Mouse (Mus musculus) hindbrain, embryonic 11.5 days (tissue): ENCODE data around the gene Chmp6. TPM values are rescaled to one million over a fixed set of nuclear protein-coding genes. Genes with fewer than 3 reads are reported as not detected.

Experiments
- ATAC-seq: fragments of 200-750 bp; cut with Nextera tagmentation; 2 replicates; pipeline ENCODE4 v1.8.0; 2017; ENCODE audit warnings: mild to moderate bottlenecking, moderate TSS enrichment, moderate library complexity; ENCODE audit not compliant: low FRiP score
- DNase-seq: peaks from one replicate; pipeline ENCODE4 v3.0.0-alpha.2; 2015; ENCODE audit warnings: low spot score
- H3K27ac ChIP-seq: fragments of 300-500 bp; sonication (generic); 2 replicates; pipeline ENCODE4 v1.5.1; 2014; ENCODE audit warnings: mild to moderate bottlenecking, low read depth, low read length
- H3K27me3 ChIP-seq: fragments of 300-500 bp; sonication (generic); 2 replicates; pipeline ENCODE4 v1.6.1; 2014; ENCODE audit warnings: mild to moderate bottlenecking, low read length, moderate library complexity, mixed read lengths; ENCODE audit not compliant: control insufficient read depth, insufficient read depth
- H3K36me3 ChIP-seq: fragments of 300-500 bp; sonication (generic); 2 replicates; pipeline ENCODE4 v1.6.1; 2014; ENCODE audit warnings: mild to moderate bottlenecking, low read length, moderate library complexity, mixed read lengths; ENCODE audit not compliant: control insufficient read depth, insufficient read depth
- H3K4me1 ChIP-seq: fragments of 300-500 bp; sonication (generic); replicated peaks from 2 replicates; pipeline ENCODE4 v1.6.1; 2014; ENCODE audit warnings: low read length, mixed read lengths; ENCODE audit not compliant: control insufficient read depth, insufficient read depth
- H3K4me2 ChIP-seq: fragments of 300-500 bp; sonication (generic); replicated peaks from 2 replicates; pipeline ENCODE4 v1.6.1; 2014; ENCODE audit warnings: mild to moderate bottlenecking, low read depth, low read length
- H3K4me3 ChIP-seq: fragments of 300-500 bp; sonication (generic); 2 replicates; pipeline ENCODE4 v1.5.1; 2014; ENCODE audit warnings: low read depth, low read length
- H3K9ac ChIP-seq: fragments of 300-500 bp; sonication (generic); 2 replicates; pipeline ENCODE4 v1.6.1; 2014; ENCODE audit warnings: low read depth, low read length
- H3K9me3 ChIP-seq: fragments of 300-500 bp; sonication (generic); 2 replicates; pipeline ENCODE4 v1.6.1; 2016; ENCODE audit warnings: low read length; ENCODE audit not compliant: control insufficient read depth
- WGBS: fragments of 180-500 bp; shearing (Covaris S2); extraction: QIAGEN DNeasy Blood & Tissue Kit; methylation state at CpG from one replicate; pipeline ENCODE4 v1.1.7; 2014; 5-methylcytosine and 5-hydroxymethylcytosine counted together
- polyA plus RNA-seq: library from polyadenylated mRNA; unstranded; fragments of >200 nt; fragmentation: Nextera tagmentation; extraction: Ambion mirVana; gene quantifications from 2 replicates; pipeline ENCODE4 v1.2.1, GENCODE M21; 2014

Chmp6 gene
- polyA plus RNA-seq, 1 experiment from 2014 or later = 87.2 TPM

DNA sequence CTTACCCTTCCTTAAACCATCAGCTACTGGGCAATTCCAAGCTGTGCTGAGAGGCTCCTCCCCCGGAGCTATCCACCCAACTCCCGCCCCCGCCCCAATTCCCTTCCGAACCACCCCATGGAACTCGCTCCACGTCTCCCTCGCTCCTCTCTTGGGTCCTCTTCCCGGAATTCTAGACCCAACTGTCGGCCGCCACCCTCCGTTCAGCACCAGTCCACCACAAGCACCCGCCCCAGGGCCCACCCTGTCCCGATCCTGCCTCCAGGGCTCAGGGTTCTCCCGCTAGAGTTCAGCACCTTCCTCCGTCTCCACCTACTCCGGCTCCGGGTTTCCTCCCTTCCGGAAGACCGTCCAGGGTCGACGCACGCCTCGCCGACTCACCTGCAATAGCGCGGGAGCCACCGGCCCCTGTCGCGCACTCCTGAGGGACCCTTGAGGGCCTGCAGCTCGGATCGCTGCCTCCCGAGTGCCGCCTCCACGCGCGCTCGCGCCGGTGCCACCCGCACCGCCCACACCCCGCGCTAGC is 29.0 kb downstream of the Chmp6 start:
- Histone ChIP-seq H3K27ac (0 out of 2 replicates have a peak overlapping the region, but pooled peaks have one; percentile 51), H3K4me2 (peak overlapping the region; percentile 100), H3K4me1 (peaks cover 9% of the 10 kb centered on the region; the same call in 1 of the 2 replicates), H3K4me3 (peak overlapping the region; percentile 68), H3K36me3 (no peaks in the 10 kb centered on the region), H3K9me3 (no peaks in the 10 kb centered on the region), H3K27me3 (peaks cover 7% of the 10 kb centered on the region), H3K9ac (peak overlapping the region; percentile 53)
- DNase-seq = no peak
- ATAC-seq = peak; percentile 75
- WGBS = under 1% methylated on average over 37 of the region's 43 CpGs

DNA sequence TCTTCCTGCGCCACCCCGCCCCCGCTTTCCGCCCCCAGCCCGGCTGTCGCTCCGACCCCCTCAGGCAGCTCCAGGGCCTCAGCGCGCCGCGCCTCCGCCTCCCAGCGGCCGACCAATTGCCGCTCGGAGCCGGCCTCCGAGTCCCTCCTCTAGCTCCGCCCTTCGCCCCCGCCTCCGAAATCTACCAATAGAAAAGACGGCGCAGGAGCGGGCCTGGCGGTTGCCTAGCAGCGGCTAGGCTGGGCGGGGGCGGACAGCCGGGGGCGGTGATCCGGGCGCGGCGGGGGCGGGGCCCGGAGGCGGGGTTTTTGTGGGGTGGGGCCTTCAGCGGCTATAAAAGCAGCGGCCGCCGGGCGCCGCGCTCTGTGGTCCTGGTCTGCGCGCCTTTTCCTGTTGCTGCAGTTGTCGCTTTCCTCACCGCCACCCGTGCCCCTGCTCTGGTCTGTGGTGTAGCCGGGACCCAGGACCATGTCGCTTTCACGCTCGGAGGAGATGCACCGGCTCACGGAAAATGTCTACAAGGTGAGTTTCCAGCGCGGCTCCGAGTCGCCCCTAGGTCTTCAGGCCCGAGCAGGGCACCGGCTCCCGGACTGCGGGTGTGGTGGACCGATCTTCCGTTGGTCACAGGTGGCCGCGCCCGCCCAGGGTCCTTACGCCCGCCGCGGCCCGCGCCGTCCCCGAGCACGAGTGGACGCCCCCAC is 29.6 kb downstream of the Chmp6 start, which contains the start of gene Baiap2:
Gene Baiap2 (plus strand): TSS at position 37 of the 701 bp plus-strand sequence.
- peak; percentile 95 for ATAC-seq
- peaks cover 9% of the 10 kb centered on the region; the same call in 1 of the 2 replicates for H3K4me1 ChIP-seq

DNA sequence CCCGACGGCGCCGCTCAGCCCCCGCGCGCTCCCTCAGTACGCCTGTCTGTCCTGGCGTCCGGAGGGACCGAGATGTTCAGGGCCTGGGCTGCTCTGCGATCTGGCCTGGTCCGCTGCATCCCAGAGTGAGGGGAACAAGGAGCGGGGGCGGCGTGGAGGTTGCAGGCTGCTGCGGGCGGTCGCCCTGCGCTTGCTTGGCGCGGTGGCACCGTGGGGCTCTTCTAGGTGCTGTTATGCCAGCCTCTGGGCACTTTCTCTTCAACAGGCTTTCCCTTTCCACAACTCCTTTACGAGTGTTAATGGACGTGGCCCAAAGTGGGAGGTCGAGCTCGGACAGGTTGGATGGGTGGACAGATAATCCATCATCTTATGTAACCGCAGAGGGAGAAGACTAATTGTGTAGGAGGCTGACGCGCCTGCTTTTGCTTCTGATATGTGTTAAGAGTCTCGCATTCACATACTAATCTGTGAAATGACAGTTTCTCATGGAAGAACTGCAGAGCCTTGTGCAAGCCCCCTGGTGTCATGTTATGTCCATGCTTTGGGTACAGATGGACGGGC is 30.3 kb downstream of the Chmp6 start:
- H3K36me3 ChIP-seq = no peaks in the 10 kb centered on the region
- WGBS = 6% methylated on average over 32 of the region's 32 CpGs
- DNase-seq (peak; percentile 55), ATAC-seq (no peak)
- H3K4me1 ChIP-seq = peaks cover 6% of the 10 kb centered on the region; the same call in 1 of the 2 replicates
- peak overlapping the region; percentile 68 for H3K4me3 ChIP-seq
- 0 out of 2 replicates have a peak overlapping the region, but pooled peaks have one; percentile 6 for H3K27ac ChIP-seq
- H3K9me3 ChIP-seq = no peaks in the 10 kb centered on the region
- H3K27me3 ChIP-seq = peaks cover 7% of the 10 kb centered on the region
- H3K9ac ChIP-seq = peak overlapping the region; percentile 81
- H3K4me2 ChIP-seq = peak overlapping the region; percentile 100

More for the DNA sequence above, 29.6 kb downstream of the Chmp6 start, which contains the start of gene Baiap2:
- H3K36me3 ChIP-seq = no peaks in the 10 kb centered on the region
- DNase-seq = peak; percentile 99
- peak within 1 kb of the TSS; percentile 68 for H3K4me3 ChIP-seq
- peak within 1 kb of the TSS; percentile 100 for H3K4me2 ChIP-seq
- peaks cover 7% of the 10 kb centered on the region for H3K27me3 ChIP-seq
- H3K9me3 ChIP-seq = no peaks in the 10 kb centered on the region
- H3K27ac ChIP-seq = 0 out of 2 replicates have a peak within 1 kb of the TSS, but pooled peaks have one; percentile 51
- WGBS = under 1% methylated on average over 50 of the region's 79 CpGs
- peak within 1 kb of the TSS; percentile 81 for H3K9ac ChIP-seq

DNA sequence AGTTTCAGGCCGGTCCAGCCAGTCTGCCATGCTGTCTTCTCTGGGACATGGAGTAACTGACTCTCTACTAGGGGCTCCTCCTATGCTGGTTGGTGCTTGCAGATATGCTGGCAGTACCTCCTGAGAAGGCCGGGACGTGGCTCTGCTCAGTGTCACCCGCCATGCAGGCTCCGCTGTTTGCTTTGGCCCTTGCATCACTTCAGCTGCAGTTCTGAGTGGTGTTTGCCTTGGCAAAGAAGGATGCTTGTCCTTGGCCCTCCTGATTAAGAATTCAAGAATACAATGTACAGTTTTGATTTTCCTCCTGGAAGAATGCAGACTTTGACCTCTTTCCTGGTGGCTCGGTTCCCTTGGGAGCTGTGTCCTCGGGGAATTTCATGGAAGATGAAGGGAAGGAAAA is 32.1 kb downstream of the Chmp6 start:
- H3K4me2 ChIP-seq = no peak overlapping the region
- peaks cover 6% of the 10 kb centered on the region; the same call in 1 of the 2 replicates for H3K4me1 ChIP-seq
- 88% methylated on average over 7 of the region's 7 CpGs for WGBS
- H3K9me3 ChIP-seq = no peaks in the 10 kb centered on the region
- no peak overlapping the region; the same call in 1 of the 2 replicates for H3K27ac ChIP-seq
- no peak overlapping the region for H3K4me3 ChIP-seq
- peaks cover 5% of the 10 kb centered on the region for H3K27me3 ChIP-seq
- no peak overlapping the region for H3K9ac ChIP-seq
- H3K36me3 ChIP-seq = no peaks in the 10 kb centered on the region
- no peak for ATAC-seq
- DNase-seq = no peak

DNA sequence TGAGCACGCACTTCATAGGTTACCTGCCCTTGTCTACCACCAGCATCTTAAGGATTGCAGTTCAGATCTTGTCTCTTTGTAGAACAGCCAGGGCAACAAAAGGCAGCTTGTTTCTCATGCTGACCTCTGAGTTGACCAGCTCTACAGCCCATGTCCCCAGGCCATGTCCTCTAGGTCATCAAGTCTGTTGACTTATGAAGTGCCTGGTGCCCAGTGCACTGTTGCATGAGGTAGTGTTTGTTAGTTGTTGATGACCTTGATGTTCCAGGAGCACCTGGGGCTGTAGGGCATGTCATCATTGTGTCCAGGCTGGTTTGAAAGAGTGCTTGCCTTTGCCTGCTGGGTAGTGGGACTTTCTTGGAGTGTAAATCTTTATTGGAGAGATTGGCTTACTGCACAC is 34.2 kb downstream of the Chmp6 start:
- Histone ChIP-seq H3K4me1 (peaks cover 6% of the 10 kb centered on the region; the same call in 1 of the 2 replicates), H3K9me3 (no peaks in the 10 kb centered on the region), H3K27ac (no peak overlapping the region), H3K36me3 (no peaks in the 10 kb centered on the region), H3K4me2 (no peak overlapping the region), H3K4me3 (no peak overlapping the region), H3K9ac (no peak overlapping the region), H3K27me3 (no peaks in the 10 kb centered on the region; the same call in 1 of the 2 replicates)
- DNase-seq (no peak), ATAC-seq (no peak)
- 96% methylated on average over 1 of the region's 1 CpGs for WGBS

DNA sequence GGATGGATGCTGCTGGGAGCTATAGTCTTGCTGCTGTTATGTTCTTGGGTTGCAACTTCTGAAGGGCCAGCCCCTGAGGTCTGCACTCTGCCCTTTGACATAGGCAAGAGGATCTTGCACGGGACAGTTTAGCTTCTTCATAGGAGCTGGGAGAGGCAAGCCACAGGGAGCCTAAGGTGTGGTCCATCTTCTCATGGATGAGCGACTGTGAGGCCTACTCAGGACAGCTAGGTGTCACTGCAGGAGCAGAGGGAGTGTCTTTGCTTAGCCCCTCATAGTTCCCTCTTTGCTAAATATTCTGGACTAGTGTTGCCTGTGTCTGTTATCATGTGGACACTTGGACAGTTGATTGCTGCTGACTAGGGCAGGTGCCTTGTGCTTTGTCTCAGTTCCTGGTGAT is 34.7 kb downstream of the Chmp6 start:
- H3K4me3 ChIP-seq = no peak overlapping the region
- H3K27ac ChIP-seq = no peak overlapping the region
- no peaks in the 10 kb centered on the region; the same call in 1 of the 2 replicates for H3K27me3 ChIP-seq
- 70% methylated on average over 2 of the region's 2 CpGs for WGBS
- H3K9me3 ChIP-seq = no peaks in the 10 kb centered on the region
- DNase-seq (no peak), ATAC-seq (no peak)
- no peak overlapping the region for H3K4me2 ChIP-seq
- no peak overlapping the region for H3K9ac ChIP-seq
- peaks cover 6% of the 10 kb centered on the region; the same call in 1 of the 2 replicates for H3K4me1 ChIP-seq
- no peaks in the 10 kb centered on the region for H3K36me3 ChIP-seq

DNA sequence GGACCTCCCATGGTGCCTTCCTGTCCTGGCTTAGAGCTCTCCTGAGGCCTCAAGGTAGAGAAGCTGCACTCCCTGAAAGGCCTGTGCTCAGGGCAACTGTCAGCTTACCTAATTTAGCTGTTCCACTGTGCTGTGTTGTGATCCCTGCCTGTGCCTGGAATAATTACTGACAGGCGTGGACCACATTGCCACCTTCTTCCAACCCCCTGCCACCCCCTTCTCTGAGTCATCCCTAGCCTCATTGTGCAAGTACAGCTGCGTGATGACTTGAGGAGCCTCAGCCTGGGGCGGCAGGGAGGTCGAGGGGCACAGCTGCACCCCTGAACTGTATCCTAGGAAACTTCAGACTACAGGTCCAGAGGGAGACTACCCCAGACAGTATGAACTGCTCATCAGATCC is 35.1 kb downstream of the Chmp6 start:
- H3K9me3 ChIP-seq = no peaks in the 10 kb centered on the region
- no peak for ATAC-seq
- peaks cover 6% of the 10 kb centered on the region; the same call in 1 of the 2 replicates for H3K4me1 ChIP-seq
- 62% methylated on average over 4 of the region's 4 CpGs for WGBS
- no peak for DNase-seq
- no peak overlapping the region for H3K4me2 ChIP-seq
- no peak overlapping the region for H3K9ac ChIP-seq
- no peaks in the 10 kb centered on the region; the same call in 1 of the 2 replicates for H3K27me3 ChIP-seq
- H3K27ac ChIP-seq = no peak overlapping the region
- H3K4me3 ChIP-seq = no peak overlapping the region
- no peaks in the 10 kb centered on the region for H3K36me3 ChIP-seq

DNA sequence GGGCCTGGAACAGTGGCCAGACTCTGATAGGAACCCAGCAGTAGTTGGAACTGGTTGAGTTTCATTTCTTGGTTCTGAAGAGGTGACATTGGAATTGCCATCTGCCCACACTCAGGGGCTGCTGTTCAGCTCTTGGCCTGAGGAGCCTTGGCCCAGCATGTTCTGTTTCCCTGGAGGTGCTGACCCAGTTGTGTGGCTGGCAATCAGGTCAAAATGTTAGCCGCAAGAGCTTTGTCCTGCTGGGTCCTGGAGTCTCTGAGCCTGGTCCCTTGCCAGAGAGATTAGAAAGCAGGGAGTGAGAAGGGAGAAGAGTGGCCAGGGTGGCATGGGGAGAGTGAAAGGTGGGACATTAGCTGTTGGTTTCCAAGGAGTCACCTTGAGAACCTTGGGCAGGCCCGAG is 35.6 kb downstream of the Chmp6 start:
- Histone ChIP-seq H3K9ac (no peak overlapping the region), H3K4me2 (no peak overlapping the region), H3K4me1 (peaks cover 3% of the 10 kb centered on the region; the same call in 1 of the 2 replicates), H3K4me3 (no peak overlapping the region), H3K36me3 (no peaks in the 10 kb centered on the region), H3K9me3 (no peaks in the 10 kb centered on the region), H3K27ac (no peak overlapping the region), H3K27me3 (no peaks in the 10 kb centered on the region; the same call in 1 of the 2 replicates)
- ATAC-seq (no peak), DNase-seq (no peak)
- 91% methylated on average over 2 of the region's 2 CpGs for WGBS
